Mouse (Mus musculus) liver, embryonic 11.5 days (tissue): ENCODE data around the gene Glycam1. TPM values are rescaled to one million over a fixed set of nuclear protein-coding genes. Genes with fewer than 3 reads are reported as not detected.

Experiments
- ATAC-seq: fragments of 200-750 bp; cut with Nextera tagmentation; replicated peaks from 2 replicates; pipeline ENCODE4 v1.8.0; 2017; ENCODE audit warnings: moderate number of reproducible peaks, mild to moderate bottlenecking, moderate TSS enrichment, moderate library complexity; ENCODE audit not compliant: low FRiP score
- DNase-seq: peaks from one replicate; pipeline ENCODE4 v3.0.0-alpha.2; 2017; ENCODE audit warnings: low spot score
- H3K27ac ChIP-seq: fragments of 300-500 bp; sonication (generic); 2 replicates; pipeline ENCODE4 v1.5.1; 2014; ENCODE audit warnings: mild to moderate bottlenecking, low read depth, low read length, control low read depth
- H3K27me3 ChIP-seq: fragments of 300-500 bp; sonication (generic); replicated peaks from 2 replicates; pipeline ENCODE4 v1.6.1; 2014; ENCODE audit warnings: low read length, mixed read lengths; ENCODE audit not compliant: control insufficient read depth, insufficient read depth
- H3K36me3 ChIP-seq: fragments of 300-500 bp; sonication (generic); 2 replicates; pipeline ENCODE4 v1.6.1; 2014; ENCODE audit warnings: mild to moderate bottlenecking, low read length, moderate library complexity, mixed read lengths; ENCODE audit not compliant: control insufficient read depth, insufficient read depth
- H3K4me1 ChIP-seq: fragments of 300-500 bp; sonication (generic); replicated peaks from 2 replicates; pipeline ENCODE4 v1.6.1; 2014; ENCODE audit warnings: low read length, mixed read lengths; ENCODE audit not compliant: control insufficient read depth, insufficient read depth
- H3K4me2 ChIP-seq: fragments of 300-500 bp; sonication (generic); 2 replicates; pipeline ENCODE4 v1.6.1; 2014; ENCODE audit warnings: mild to moderate bottlenecking, control low read depth, moderate library complexity
- H3K4me3 ChIP-seq: fragments of 300-500 bp; sonication (generic); 2 replicates; pipeline ENCODE4 v1.5.1; 2014; ENCODE audit warnings: low read depth, low read length, control low read depth
- H3K9ac ChIP-seq: fragments of 300-500 bp; sonication (generic); 2 replicates; pipeline ENCODE4 v1.6.1; 2014; ENCODE audit warnings: low read depth, low read length, control low read depth
- H3K9me3 ChIP-seq: fragments of 300-500 bp; sonication (generic); 2 replicates; pipeline ENCODE4 v1.6.1; 2016; ENCODE audit warnings: low read length, inconsistent platforms, mixed read lengths; ENCODE audit not compliant: control insufficient read depth
- WGBS: fragments of 180-500 bp; shearing (Covaris S2); extraction: QIAGEN DNeasy Blood & Tissue Kit; methylation state at CpG from one replicate; pipeline ENCODE4 v1.1.7; 2014; 5-methylcytosine and 5-hydroxymethylcytosine counted together
- polyA plus RNA-seq: library from polyadenylated mRNA; unstranded; fragments of >200 nt; fragmentation: Nextera tagmentation; extraction: Ambion mirVana; gene quantifications from 2 replicates; pipeline ENCODE4 v1.2.1, GENCODE M21; 2014

The Glycam1 gene
- polyA plus RNA-seq, 1 experiment from 2014 or later, result not detected

GRCm38 (mm10) chr15:103534054-103534620, 30.7 kb downstream of the Glycam1 start:
- Histone ChIP-seq H3K4me1 (no peaks in the 10 kb centered on the region; the same call in 1 of the 2 replicates), H3K4me3 (no peak overlapping the region), H3K4me2 (no peak overlapping the region), H3K9ac (no peak overlapping the region), H3K27me3 (peaks cover 34% of the 10 kb centered on the region), H3K36me3 (no peaks in the 10 kb centered on the region), H3K27ac (no peak overlapping the region), H3K9me3 (no peaks in the 10 kb centered on the region)
- no peak for ATAC-seq
- WGBS, result 77% methylated on average over 7 of the region's 7 CpGs
- no peak for DNase-seq

DNA sequence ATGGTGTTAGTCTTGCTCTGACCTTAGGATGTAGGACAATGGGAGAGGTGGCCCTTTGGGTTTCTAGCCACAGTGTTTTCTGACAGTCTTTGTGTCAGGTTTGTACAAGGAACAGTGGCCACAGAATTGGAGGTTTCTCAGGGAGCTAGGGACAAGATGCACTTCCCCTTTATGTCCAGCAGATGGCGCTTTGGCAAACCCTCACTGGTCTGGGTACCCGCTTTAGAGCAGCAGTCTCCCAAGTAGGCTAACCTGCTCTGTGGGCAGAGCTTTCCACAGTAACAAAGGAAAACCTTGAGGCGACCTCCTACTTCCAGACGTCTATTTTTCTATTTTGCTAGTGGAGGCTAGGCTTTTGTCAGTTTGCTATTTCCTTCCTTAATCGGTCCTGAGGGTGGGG, 34.5 kb downstream of the Glycam1 start:
- Histone ChIP-seq H3K27me3 (peaks cover 2% of the 10 kb centered on the region; the same call in 1 of the 2 replicates), H3K36me3 (no peaks in the 10 kb centered on the region), H3K4me3 (no peak overlapping the region), H3K4me1 (no peaks in the 10 kb centered on the region), H3K9me3 (no peaks in the 10 kb centered on the region), H3K9ac (no peak overlapping the region), H3K4me2 (no peak overlapping the region), H3K27ac (no peak overlapping the region)
- ATAC-seq, result peak; percentile 44; the same call in 1 of the 2 replicates
- no peak for DNase-seq
- WGBS, result 12% methylated on average over 5 of the region's 5 CpGs

- WGBS, result 75% methylated on average over 3 of the region's 3 CpGs
- no peaks in the 10 kb centered on the region for H3K27me3 ChIP-seq
- H3K27ac ChIP-seq, result no peak overlapping the region
- H3K4me1 ChIP-seq, result no peaks in the 10 kb centered on the region
- no peaks in the 10 kb centered on the region for H3K9me3 ChIP-seq
- H3K9ac ChIP-seq, result no peak overlapping the region
- H3K36me3 ChIP-seq, result no peaks in the 10 kb centered on the region
- no peak overlapping the region for H3K4me2 ChIP-seq
- H3K4me3 ChIP-seq, result no peak overlapping the region
- no peak for ATAC-seq
- DNase-seq, result no peak
Observed at GRCm38 (mm10) chr15:103523156-103523555, 41.7 kb downstream of the Glycam1 start.

DNA sequence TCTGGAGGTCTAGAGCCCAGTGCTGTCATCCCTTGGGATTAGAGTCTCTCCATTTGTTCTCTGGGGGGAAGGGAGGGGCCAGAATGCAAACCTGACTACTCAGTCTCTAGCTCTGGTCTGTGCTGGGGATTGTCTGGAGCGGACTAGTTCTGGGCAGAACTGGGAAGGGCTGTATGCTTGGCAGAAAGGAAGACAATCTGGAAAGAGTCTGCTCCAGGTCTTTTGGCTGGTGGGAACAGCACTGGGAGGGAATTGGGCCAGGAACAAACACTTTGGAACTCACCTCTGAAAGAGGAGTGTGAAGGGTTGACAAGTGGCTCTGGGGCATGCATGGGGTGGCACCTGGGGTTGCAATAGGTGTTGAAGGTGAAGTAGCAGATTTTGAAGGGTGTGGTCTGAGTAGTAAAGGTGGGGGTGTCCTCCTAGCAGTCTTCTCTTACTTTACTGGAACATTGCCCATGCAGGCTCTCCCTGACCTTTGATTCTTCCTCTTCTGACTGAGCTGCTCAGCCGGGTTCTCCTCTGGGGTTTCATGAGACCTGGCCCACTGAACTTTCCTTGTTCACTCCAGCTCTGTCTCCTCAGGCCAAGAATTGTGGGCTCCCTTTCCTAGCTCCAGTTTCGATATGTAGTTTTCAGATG, 42.3 kb downstream of the Glycam1 start:
- no peaks in the 10 kb centered on the region for H3K27me3 ChIP-seq
- H3K36me3 ChIP-seq, result no peaks in the 10 kb centered on the region
- no peak overlapping the region for H3K4me2 ChIP-seq
- DNase-seq (no peak), ATAC-seq (no peak)
- no peak overlapping the region for H3K27ac ChIP-seq
- no peak overlapping the region for H3K9ac ChIP-seq
- WGBS, result 53% methylated on average over 3 of the region's 3 CpGs
- H3K9me3 ChIP-seq, result no peaks in the 10 kb centered on the region
- no peaks in the 10 kb centered on the region for H3K4me1 ChIP-seq
- no peak overlapping the region for H3K4me3 ChIP-seq

GRCm38 (mm10) chr15:103519386-103520378, 45.2 kb downstream of the Glycam1 start:
- Histone ChIP-seq H3K4me2 (no peak overlapping the region), H3K27ac (no peak overlapping the region), H3K4me3 (no peak overlapping the region), H3K4me1 (no peaks in the 10 kb centered on the region), H3K27me3 (0 out of 2 replicates have a peak, but pooled peaks cover 2% of the 10 kb centered on the region), H3K9ac (no peak overlapping the region), H3K36me3 (no peaks in the 10 kb centered on the region), H3K9me3 (no peaks in the 10 kb centered on the region)
- 32% methylated on average over 4 of the region's 4 CpGs for WGBS
- no peak for DNase-seq
- no peak for ATAC-seq

- no peaks in the 10 kb centered on the region for H3K9me3 ChIP-seq
- no peak for ATAC-seq
- H3K27ac ChIP-seq, result no peak overlapping the region
- H3K4me3 ChIP-seq, result no peak overlapping the region
- H3K9ac ChIP-seq, result no peak overlapping the region
- 22% methylated on average over 5 of the region's 5 CpGs for WGBS
- H3K4me2 ChIP-seq, result no peak overlapping the region
- DNase-seq, result no peak
- H3K27me3 ChIP-seq, result 0 out of 2 replicates have a peak, but pooled peaks cover 2% of the 10 kb centered on the region
- H3K36me3 ChIP-seq, result no peaks in the 10 kb centered on the region
- no peaks in the 10 kb centered on the region for H3K4me1 ChIP-seq
Observed at GRCm38 (mm10) chr15:103518600-103519385, 46.1 kb downstream of the Glycam1 start.

- DNase-seq, result no peak
- peak overlapping the region; percentile 64; the same call in 1 of the 2 replicates for H3K4me2 ChIP-seq
- H3K36me3 ChIP-seq, result no peaks in the 10 kb centered on the region
- no peak overlapping the region for H3K9ac ChIP-seq
- WGBS, result 36% methylated on average over 3 of the region's 3 CpGs
- no peak overlapping the region for H3K27ac ChIP-seq
- H3K4me1 ChIP-seq, result no peaks in the 10 kb centered on the region
- 0 out of 2 replicates have a peak, but pooled peaks cover 2% of the 10 kb centered on the region for H3K27me3 ChIP-seq
- ATAC-seq, result no peak
- H3K4me3 ChIP-seq, result no peak overlapping the region
- no peaks in the 10 kb centered on the region for H3K9me3 ChIP-seq
Observed at GRCm38 (mm10) chr15:103514914-103515313, 50.0 kb downstream of the Glycam1 start.

- H3K9ac ChIP-seq, result no peak overlapping the region
- H3K27me3 ChIP-seq, result 0 out of 2 replicates have a peak, but pooled peaks cover 2% of the 10 kb centered on the region
- H3K4me1 ChIP-seq, result no peaks in the 10 kb centered on the region
- H3K9me3 ChIP-seq, result no peaks in the 10 kb centered on the region
- DNase-seq (peak; percentile 62), ATAC-seq (peak; percentile 91)
- H3K27ac ChIP-seq, result no peak overlapping the region
- peak overlapping the region; percentile 30; the same call in 1 of the 2 replicates for H3K4me3 ChIP-seq
- 7% methylated on average over 10 of the region's 10 CpGs for WGBS
- H3K36me3 ChIP-seq, result no peaks in the 10 kb centered on the region
- H3K4me2 ChIP-seq, result peak overlapping the region; percentile 64
Observed at GRCm38 (mm10) chr15:103514119-103514518, 50.8 kb downstream of the Glycam1 start.
